Mouse (Mus musculus): Measurements from ENCODE around the gene Col4a3.

- TF ChIP-seq GATA1 (IDR thresholded peaks at IDR 0.05; ENCODE audit: borderline replicate concordance, low read length) (no peak), FLI1 (IDR thresholded peaks at IDR 0.05; ENCODE audit: low read length) (no peak)
Measured at GRCm38 (mm10) chr1:82543934-82544333, 42.8 kb upstream of the Col4a3 start.

Data from megakaryocyte, embryonic 14.5 days (primary cell).